Mouse (Mus musculus) small intestine, adult 2 months (tissue): ENCODE data around the gene H2-D1.

Experiments
- CTCF ChIP-seq: fragments of 200-500 bp; IDR thresholded peaks from 2 replicates; pipeline ENCODE4 v1.5.1; 2012; ENCODE audit warnings: low read depth, mild to moderate bottlenecking, control low read depth, inconsistent platforms, low read length, moderate library complexity, mixed read lengths; ENCODE audit not compliant: insufficient replicate concordance, insufficient read length; ENCODE audit errors: extremely low read depth
- POLR2A ChIP-seq: fragments of 200-500 bp; IDR thresholded peaks from 2 replicates; pipeline ENCODE4 v1.6.1; 2012; ENCODE audit warnings: low read depth, mild to moderate bottlenecking, control low read depth, inconsistent platforms, low read length, moderate library complexity

DNA sequence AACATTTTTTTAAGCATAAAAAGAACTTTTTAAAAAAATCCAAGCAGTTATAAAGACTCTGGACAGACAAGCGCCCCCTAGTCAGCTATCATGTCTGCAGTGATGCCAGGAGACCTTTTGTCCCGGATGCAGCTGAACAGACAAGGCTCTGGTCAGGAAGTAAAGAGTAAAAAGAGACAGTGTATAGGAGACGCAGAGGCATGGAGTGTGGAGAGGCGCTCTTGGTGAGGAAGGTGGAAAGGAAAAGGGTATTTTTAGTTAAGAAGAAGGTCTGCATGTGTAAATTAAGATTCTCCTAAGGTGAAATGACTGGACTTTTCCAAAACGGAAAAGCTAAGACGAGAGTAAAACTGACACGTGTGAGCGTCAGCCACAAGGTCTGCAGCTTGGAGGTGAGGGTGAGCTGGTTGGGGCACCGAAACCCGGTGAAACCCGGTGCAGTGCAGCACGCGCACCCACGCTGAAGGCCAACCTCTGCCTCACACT lies 35.9 kb upstream of the H2-D1 start:
- TF ChIP-seq CTCF (no peak), POLR2A (no peak)
